Mouse (Mus musculus) liver, postnatal 0 days (tissue): ENCODE measurements at regions not wholly inside any gene's neighbourhood (a gene's known extent, or its start where the extent isn't known, plus 50 kb on each side); places are given as distances from the start of the nearest gene placed in this dataset.

Source experiments
- ATAC-seq: fragments of 200-750 bp; cut with Nextera tagmentation; 2 replicates; pipeline ENCODE4 v1.8.0; 2017; ENCODE audit warnings: mild to moderate bottlenecking, moderate library complexity
- DNase-seq: peaks from one replicate; pipeline ENCODE4 v3.0.0-alpha.2; 2016
- H3K27ac ChIP-seq: fragments of 300-500 bp; sonication (generic); 2 replicates; pipeline ENCODE4 v1.5.1; 2014; ENCODE audit warnings: antibody characterized with exemption, moderate library complexity, mild to moderate bottlenecking, low read depth
- H3K27me3 ChIP-seq: fragments of 300-500 bp; sonication (generic); 2 replicates; pipeline ENCODE4 v1.6.1; 2014; ENCODE audit warnings: low read length, control low read depth, mixed read lengths; ENCODE audit not compliant: insufficient read depth
- H3K36me3 ChIP-seq: fragments of 300-500 bp; sonication (generic); replicated peaks from 2 replicates; pipeline ENCODE4 v1.6.1; 2014; ENCODE audit warnings: mild to moderate bottlenecking, control low read depth, low read length, moderate library complexity, mixed read lengths; ENCODE audit not compliant: insufficient read depth
- H3K4me1 ChIP-seq: fragments of 300-500 bp; sonication (generic); 2 replicates; pipeline ENCODE4 v1.6.1; 2014; ENCODE audit warnings: antibody characterized with exemption, mild to moderate bottlenecking, control low read depth; ENCODE audit not compliant: insufficient read depth
- H3K4me2 ChIP-seq: fragments of 300-500 bp; sonication (generic); 2 replicates; pipeline ENCODE4 v1.6.1; 2014; ENCODE audit warnings: low read depth, mild to moderate bottlenecking, low read length, moderate library complexity, mixed read lengths
- H3K4me3 ChIP-seq: fragments of 300-500 bp; sonication (generic); 2 replicates; pipeline ENCODE4 v1.5.1; 2014; ENCODE audit warnings: low read depth, low read length
- H3K9ac ChIP-seq: fragments of 300-500 bp; sonication (generic); replicated peaks from 2 replicates; pipeline ENCODE4 v1.6.1; 2014; ENCODE audit warnings: mild to moderate bottlenecking, moderate library complexity
- H3K9me3 ChIP-seq: fragments of 300-500 bp; sonication (generic); 2 replicates; pipeline ENCODE4 v1.6.1; 2016; ENCODE audit warnings: mild to moderate bottlenecking, control low read depth, low read length, mixed read lengths
- CTCF ChIP-seq: sonication (generic); IDR thresholded peaks from 2 replicates; pipeline ENCODE4 v1.5.1; 2016; ENCODE audit warnings: antibody characterized with exemption, low read depth
- EP300 ChIP-seq: IDR thresholded peaks from 2 replicates; pipeline ENCODE4 v1.6.1; 2016; ENCODE audit warnings: antibody characterized with exemption, low read depth, mild to moderate bottlenecking
- WGBS: fragments of 180-500 bp; shearing (Covaris S2); extraction: QIAGEN DNeasy Blood & Tissue Kit; methylation state at CpG from one replicate; pipeline ENCODE4 v1.1.7; 2014; ENCODE audit not compliant: insufficient replicate concordance; 5-methylcytosine and 5-hydroxymethylcytosine counted together

DNA sequence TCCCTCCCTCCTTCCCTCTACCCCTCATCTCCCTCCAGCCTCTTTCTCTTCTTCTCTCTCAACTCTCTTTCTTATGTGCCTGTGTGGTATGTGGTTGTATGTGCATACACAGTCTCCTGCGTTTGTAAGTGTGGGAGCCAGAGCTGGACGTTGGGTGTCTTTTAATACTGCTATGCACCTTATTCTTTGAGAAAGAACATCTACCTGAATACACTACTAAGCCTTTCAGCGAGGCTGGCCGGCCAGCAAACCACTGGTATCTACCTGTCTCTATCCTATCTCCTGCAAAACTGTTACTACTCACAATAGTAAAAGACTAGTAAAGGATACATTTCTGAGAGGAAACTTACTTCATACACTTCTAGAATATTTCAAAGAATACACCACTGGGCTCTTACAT is 202.9 kb upstream of the Isl1 start:
- WGBS: 66% methylated on average over 4 of the region's 4 CpGs
- Histone ChIP-seq H3K27ac (no peak overlapping the region), H3K4me3 (no peak overlapping the region), H3K9ac (no peak overlapping the region), H3K4me1 (no peaks in the 10 kb centered on the region), H3K27me3 (no peaks in the 10 kb centered on the region), H3K9me3 (no peaks in the 10 kb centered on the region), H3K36me3 (no peaks in the 10 kb centered on the region), H3K4me2 (no peak overlapping the region)
- TF ChIP-seq CTCF (no peak), EP300 (no peak)
- DNase-seq: no peak
- no peak for ATAC-seq

DNA sequence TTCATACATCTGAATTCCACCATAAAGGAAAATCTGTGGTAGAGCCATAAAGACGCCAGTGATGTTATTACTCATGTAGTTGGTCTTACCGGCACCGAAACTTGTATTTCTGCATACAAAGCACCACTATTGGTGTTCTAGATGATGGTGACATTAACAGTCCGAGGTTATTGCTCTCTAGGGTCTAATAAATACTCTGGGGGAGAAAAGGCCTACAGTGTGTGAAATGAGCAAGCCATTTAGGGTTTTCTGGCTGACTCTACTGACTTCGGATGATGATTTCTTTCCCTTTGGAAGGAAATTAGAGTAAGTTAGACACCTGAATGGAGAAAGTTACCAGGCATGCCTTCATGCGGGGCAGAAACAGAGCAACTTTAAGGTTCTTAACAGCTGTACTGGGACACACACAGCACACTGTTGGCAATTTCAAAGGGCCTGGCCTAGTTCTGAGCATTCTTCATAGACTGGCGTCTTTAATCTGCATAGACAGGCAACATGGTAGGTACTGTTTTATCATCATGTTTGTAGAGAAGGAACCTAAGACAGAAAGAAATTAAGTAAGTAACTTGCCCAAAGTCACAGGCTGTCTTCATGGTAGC is 198.8 kb upstream of the Isl1 start:
- WGBS: 70% methylated on average over 7 of the region's 7 CpGs
- no peak for DNase-seq
- TF ChIP-seq EP300 (no peak), CTCF (no peak)
- Histone ChIP-seq H3K4me3 (no peak overlapping the region), H3K4me2 (no peak overlapping the region), H3K9me3 (no peaks in the 10 kb centered on the region), H3K9ac (no peak overlapping the region), H3K27me3 (no peaks in the 10 kb centered on the region), H3K4me1 (no peaks in the 10 kb centered on the region), H3K36me3 (no peaks in the 10 kb centered on the region), H3K27ac (no peak overlapping the region)
- no peak for ATAC-seq

DNA sequence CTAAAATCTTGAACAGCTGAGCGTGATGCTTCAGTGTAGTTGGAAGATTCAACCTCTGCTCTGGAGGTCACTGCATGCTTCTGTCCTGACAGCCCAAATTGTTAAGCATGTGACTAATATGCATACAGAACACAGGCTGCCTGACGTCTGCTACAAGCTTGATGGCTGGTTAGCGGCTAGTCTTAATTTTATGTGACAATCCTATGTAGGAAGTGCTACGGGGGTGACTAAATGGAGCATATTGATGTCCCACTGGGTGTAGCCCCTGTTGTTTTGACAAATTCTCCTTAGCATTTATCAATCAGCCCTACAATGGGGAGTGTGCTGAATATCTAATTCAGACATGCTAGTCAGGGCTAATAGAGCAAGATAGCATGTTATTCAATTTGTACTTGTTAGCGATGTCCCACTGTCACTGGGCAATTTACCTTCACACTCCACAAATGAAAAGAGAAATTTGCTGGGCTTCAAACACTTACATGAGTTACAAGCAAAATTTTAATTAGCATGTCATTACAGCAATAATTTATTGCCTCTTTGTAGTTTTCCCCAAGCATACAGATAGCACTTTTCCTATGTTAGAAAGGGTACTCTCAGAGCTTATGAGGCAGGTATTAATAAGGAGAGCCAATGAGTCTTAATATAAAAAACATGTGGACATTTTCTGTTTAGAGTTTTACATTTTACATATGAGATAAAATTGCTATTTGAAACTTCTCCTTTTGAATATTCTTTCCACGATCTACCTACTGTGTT is 188.3 kb upstream of the Isl1 start:
- Histone ChIP-seq H3K27ac (no peak overlapping the region), H3K4me1 (no peaks in the 10 kb centered on the region), H3K4me2 (no peak overlapping the region), H3K27me3 (no peaks in the 10 kb centered on the region), H3K9ac (no peak overlapping the region), H3K4me3 (no peak overlapping the region), H3K9me3 (no peaks in the 10 kb centered on the region), H3K36me3 (no peaks in the 10 kb centered on the region)
- DNase-seq (no peak), ATAC-seq (no peak)
- TF ChIP-seq EP300 (no peak), CTCF (no peak)
- WGBS: 80% methylated on average over 6 of the region's 6 CpGs

DNA sequence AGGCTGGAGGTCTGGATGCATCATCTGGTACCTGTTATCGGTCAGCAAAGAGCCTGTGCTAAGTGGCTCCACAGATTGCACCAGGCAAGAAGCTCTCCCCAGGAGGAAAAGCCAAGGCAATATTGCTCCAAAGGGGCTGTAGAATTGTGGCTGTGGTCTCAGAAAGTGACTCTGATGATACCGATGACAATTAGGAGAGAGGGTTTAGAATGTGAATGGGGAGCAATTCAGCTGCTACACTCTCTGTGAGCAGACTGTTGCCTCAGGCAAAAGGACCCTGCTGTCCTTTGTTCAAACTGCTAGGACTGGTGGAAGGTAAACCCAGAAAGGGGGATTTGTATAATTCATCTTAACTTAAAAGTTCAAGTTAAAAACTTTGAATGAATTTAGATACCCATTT is 186.2 kb upstream of the Isl1 start:
- Histone ChIP-seq H3K36me3 (no peaks in the 10 kb centered on the region), H3K9ac (no peak overlapping the region), H3K4me1 (no peaks in the 10 kb centered on the region), H3K9me3 (no peaks in the 10 kb centered on the region), H3K4me2 (no peak overlapping the region), H3K27ac (no peak overlapping the region), H3K4me3 (no peak overlapping the region), H3K27me3 (no peaks in the 10 kb centered on the region)
- ATAC-seq (no peak), DNase-seq (no peak)
- WGBS: 39% methylated on average over 2 of the region's 2 CpGs
- TF ChIP-seq CTCF (no peak), EP300 (no peak)

DNA sequence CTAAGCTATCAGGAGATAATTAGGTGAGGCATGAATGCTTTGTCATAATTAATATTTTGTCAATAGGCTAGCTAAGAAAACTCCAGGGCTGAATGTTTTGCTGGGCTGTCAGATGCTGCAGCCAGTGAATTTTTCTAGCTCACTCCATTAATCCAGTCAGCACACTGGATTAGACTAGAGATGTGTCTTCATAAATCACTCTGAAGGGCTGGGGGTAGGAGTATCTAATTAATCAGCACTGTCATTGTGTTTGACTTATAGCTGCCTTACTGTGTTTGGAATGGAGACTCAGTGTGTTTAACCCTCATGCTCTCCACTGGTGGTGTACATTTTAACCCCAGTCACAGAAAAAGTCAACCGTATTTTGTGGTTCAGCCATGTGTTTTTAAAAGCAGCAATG is 179.9 kb upstream of the Isl1 start:
- Histone ChIP-seq H3K9me3 (no peaks in the 10 kb centered on the region), H3K4me1 (no peaks in the 10 kb centered on the region), H3K36me3 (no peaks in the 10 kb centered on the region), H3K27me3 (no peaks in the 10 kb centered on the region), H3K4me3 (no peak overlapping the region), H3K9ac (no peak overlapping the region), H3K4me2 (no peak overlapping the region), H3K27ac (no peak overlapping the region)
- 34% methylated on average over 1 of the region's 1 CpGs for WGBS
- no peak for DNase-seq
- TF ChIP-seq CTCF (no peak), EP300 (no peak)
- ATAC-seq: no peak

DNA sequence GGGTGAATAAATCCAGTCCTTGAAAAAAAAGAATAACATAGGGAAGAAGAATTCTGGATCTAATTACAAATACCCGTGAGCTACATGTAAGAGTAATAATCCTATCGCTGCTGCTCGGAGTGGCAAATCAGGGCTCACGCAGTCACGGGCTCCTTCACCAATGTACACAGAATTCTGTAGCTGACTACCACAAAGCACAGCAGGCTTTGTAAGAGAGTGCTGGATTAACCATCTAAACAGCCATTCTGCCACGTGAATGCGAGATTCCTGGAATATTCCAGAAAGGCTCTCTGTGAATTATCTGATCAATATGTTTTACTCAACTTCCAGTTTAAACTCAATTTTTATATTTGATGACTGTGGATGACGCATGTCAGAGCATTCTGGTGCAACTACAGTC is 165.1 kb upstream of the Isl1 start:
- H3K4me3 ChIP-seq: no peak overlapping the region
- H3K4me2 ChIP-seq: no peak overlapping the region
- no peak overlapping the region for H3K9ac ChIP-seq
- WGBS: 78% methylated on average over 8 of the region's 8 CpGs
- H3K9me3 ChIP-seq: no peaks in the 10 kb centered on the region
- DNase-seq: no peak
- no peak for TF ChIP-seq CTCF
- no peak for TF ChIP-seq EP300
- ATAC-seq: no peak
- no peaks in the 10 kb centered on the region for H3K27me3 ChIP-seq
- no peaks in the 10 kb centered on the region for H3K4me1 ChIP-seq
- H3K36me3 ChIP-seq: no peaks in the 10 kb centered on the region
- H3K27ac ChIP-seq: no peak overlapping the region
